Mouse (Mus musculus): Measurements from ENCODE around the gene Thoc6.

GRCm38 (mm10) chr17:23660117-23660875 is 13.4 kb downstream of the Thoc6 start, which contains the start of gene Bicdl2:
- TF ChIP-seq CTCF (IDR thresholded peaks at IDR 0.05; ENCODE audit: low read depth, low read length) (peak; percentile 54; the same call in 1 of the 2 replicates), TAL1 (conservative IDR thresholded peaks at IDR 0.05; ENCODE audit: low read depth, low read length) (no peak)

Data from G1E (cell line).